Mouse (Mus musculus): ENCODE results near the gene Dync1h1. TPM values are rescaled to one million over a fixed set of nuclear protein-coding genes. Genes with fewer than 3 reads are reported as not detected.

Gene Dync1h1
- polyA plus RNA-seq, 1 experiment from 2014 or later = 41.9 TPM

- Histone ChIP-seq H3K9ac (ENCODE audit: low read length) (no peak overlapping the region), H3K27me3 (ENCODE audit: control insufficient read depth, insufficient read depth, low read depth, low read length) (no peaks in the 10 kb centered on the region), H3K9me3 (ENCODE audit: control insufficient read depth, low read length) (no peaks in the 10 kb centered on the region), H3K4me1 (replicated peaks; ENCODE audit: control insufficient read depth, insufficient read depth, low read length) (peaks cover 16% of the 10 kb centered on the region), H3K4me3 (ENCODE audit: low read length) (no peak overlapping the region), H3K4me2 (ENCODE audit: low read depth, low read length) (no peak overlapping the region), H3K27ac (ENCODE audit: low read length) (no peak overlapping the region), H3K36me3 (ENCODE audit: control insufficient read depth, insufficient read depth, low read length) (no peaks in the 10 kb centered on the region)
- ATAC-seq (ENCODE audit: low read depth) = no peak
- WGBS = 53% methylated on average over 4 of the region's 4 CpGs
Measured at GRCm38 (mm10) chr12:110599791-110600190, 1.5 kb upstream of the Dync1h1 start.

- H3K9ac ChIP-seq (ENCODE audit: low read length) = peak overlapping the region; percentile 95; the same call in 1 of the 2 replicates
- H3K36me3 ChIP-seq (ENCODE audit: control insufficient read depth, insufficient read depth, low read length) = no peaks in the 10 kb centered on the region
- no peaks in the 10 kb centered on the region for H3K27me3 ChIP-seq (ENCODE audit: control insufficient read depth, insufficient read depth, low read depth, low read length)
- H3K9me3 ChIP-seq (ENCODE audit: control insufficient read depth, low read length) = no peaks in the 10 kb centered on the region
- peak overlapping the region; percentile 98 for H3K4me3 ChIP-seq (ENCODE audit: low read length)
- whole genome bisulfite sequencing = 49% methylated on average over 13 of the region's 13 CpGs
- no peak overlapping the region for H3K27ac ChIP-seq (ENCODE audit: low read length)
- H3K4me1 ChIP-seq (replicated peaks; ENCODE audit: control insufficient read depth, insufficient read depth, low read length) = peaks cover 16% of the 10 kb centered on the region
- H3K4me2 ChIP-seq (ENCODE audit: low read depth, low read length) = peak overlapping the region; percentile 61
- ATAC-seq (ENCODE audit: low read depth) = no peak
Measured at GRCm38 (mm10) chr12:110600225-110600991, 844 bp upstream of the Dync1h1 start.

- H3K27ac ChIP-seq (ENCODE audit: low read length) = no peak overlapping the region
- H3K36me3 ChIP-seq (ENCODE audit: control insufficient read depth, insufficient read depth, low read length) = no peaks in the 10 kb centered on the region
- no peaks in the 10 kb centered on the region for H3K9me3 ChIP-seq (ENCODE audit: control insufficient read depth, low read length)
- no peak for ATAC-seq (ENCODE audit: low read depth)
- H3K4me3 ChIP-seq (ENCODE audit: low read length) = no peak overlapping the region
- no peaks in the 10 kb centered on the region for H3K27me3 ChIP-seq (ENCODE audit: control insufficient read depth, insufficient read depth, low read depth, low read length)
- no peak overlapping the region for H3K4me2 ChIP-seq (ENCODE audit: low read depth, low read length)
- H3K4me1 ChIP-seq (replicated peaks; ENCODE audit: control insufficient read depth, insufficient read depth, low read length) = peaks cover 14% of the 10 kb centered on the region
- no peak overlapping the region for H3K9ac ChIP-seq (ENCODE audit: low read length)
- 79% methylated on average over 3 of the region's 3 CpGs for WGBS
Measured at GRCm38 (mm10) chr12:110606161-110606560, 4.9 kb downstream of the Dync1h1 start.

GRCm38 (mm10) chr12:110606676-110607075 lies 5.4 kb downstream of the Dync1h1 start:
- no peak overlapping the region for H3K27ac ChIP-seq (ENCODE audit: low read length)
- H3K9ac ChIP-seq (ENCODE audit: low read length) = no peak overlapping the region
- 73% methylated on average over 2 of the region's 2 CpGs for WGBS
- ATAC-seq (ENCODE audit: low read depth) = no peak
- no peaks in the 10 kb centered on the region for H3K9me3 ChIP-seq (ENCODE audit: control insufficient read depth, low read length)
- no peak overlapping the region for H3K4me3 ChIP-seq (ENCODE audit: low read length)
- peaks cover 14% of the 10 kb centered on the region for H3K4me1 ChIP-seq (replicated peaks; ENCODE audit: control insufficient read depth, insufficient read depth, low read length)
- H3K27me3 ChIP-seq (ENCODE audit: control insufficient read depth, insufficient read depth, low read depth, low read length) = no peaks in the 10 kb centered on the region
- H3K4me2 ChIP-seq (ENCODE audit: low read depth, low read length) = no peak overlapping the region
- no peaks in the 10 kb centered on the region for H3K36me3 ChIP-seq (ENCODE audit: control insufficient read depth, insufficient read depth, low read length)

GRCm38 (mm10) chr12:110608460-110609152 lies 7.4 kb downstream of the Dync1h1 start:
- no peak overlapping the region for H3K4me2 ChIP-seq (ENCODE audit: low read depth, low read length)
- no peaks in the 10 kb centered on the region for H3K9me3 ChIP-seq (ENCODE audit: control insufficient read depth, low read length)
- peaks cover 2% of the 10 kb centered on the region for H3K36me3 ChIP-seq (ENCODE audit: control insufficient read depth, insufficient read depth, low read length)
- peak overlapping the region; percentile 3; the same call in 1 of the 2 replicates for H3K27ac ChIP-seq (ENCODE audit: low read length)
- WGBS = 53% methylated on average over 11 of the region's 11 CpGs
- peak; percentile 73 for ATAC-seq (ENCODE audit: low read depth)
- no peaks in the 10 kb centered on the region for H3K27me3 ChIP-seq (ENCODE audit: control insufficient read depth, insufficient read depth, low read depth, low read length)
- no peak overlapping the region for H3K9ac ChIP-seq (ENCODE audit: low read length)
- H3K4me1 ChIP-seq (replicated peaks; ENCODE audit: control insufficient read depth, insufficient read depth, low read length) = peaks cover 3% of the 10 kb centered on the region
- no peak overlapping the region for H3K4me3 ChIP-seq (ENCODE audit: low read length)

GRCm38 (mm10) chr12:110609153-110609497 lies 7.9 kb downstream of the Dync1h1 start:
- Histone ChIP-seq H3K9me3 (ENCODE audit: control insufficient read depth, low read length) (no peaks in the 10 kb centered on the region), H3K4me1 (replicated peaks; ENCODE audit: control insufficient read depth, insufficient read depth, low read length) (peaks cover 3% of the 10 kb centered on the region), H3K27ac (ENCODE audit: low read length) (0 out of 2 replicates have a peak overlapping the region, but pooled peaks have one; percentile 3), H3K4me2 (ENCODE audit: low read depth, low read length) (no peak overlapping the region), H3K9ac (ENCODE audit: low read length) (no peak overlapping the region), H3K36me3 (ENCODE audit: control insufficient read depth, insufficient read depth, low read length) (peaks cover 6% of the 10 kb centered on the region), H3K4me3 (ENCODE audit: low read length) (no peak overlapping the region), H3K27me3 (ENCODE audit: control insufficient read depth, insufficient read depth, low read depth, low read length) (no peaks in the 10 kb centered on the region)
- WGBS = 81% methylated on average over 9 of the region's 9 CpGs
- no peak for ATAC-seq (ENCODE audit: low read depth)

GRCm38 (mm10) chr12:110610713-110611112 lies 9.5 kb downstream of the Dync1h1 start:
- WGBS = 89% methylated on average over 2 of the region's 2 CpGs
- no peak for ATAC-seq (ENCODE audit: low read depth)
- no peaks in the 10 kb centered on the region for H3K27me3 ChIP-seq (ENCODE audit: control insufficient read depth, insufficient read depth, low read depth, low read length)

GRCm38 (mm10) chr12:110630056-110630455 lies 28.8 kb downstream of the Dync1h1 start:
- Histone ChIP-seq H3K9me3 (ENCODE audit: control insufficient read depth, low read length) (no peaks in the 10 kb centered on the region), H3K4me3 (ENCODE audit: low read length) (no peak overlapping the region), H3K4me2 (ENCODE audit: low read depth, low read length) (no peak overlapping the region), H3K4me1 (replicated peaks; ENCODE audit: control insufficient read depth, insufficient read depth, low read length) (no peaks in the 10 kb centered on the region), H3K36me3 (ENCODE audit: control insufficient read depth, insufficient read depth, low read length) (peaks cover 83% of the 10 kb centered on the region), H3K27me3 (ENCODE audit: control insufficient read depth, insufficient read depth, low read depth, low read length) (no peaks in the 10 kb centered on the region), H3K9ac (ENCODE audit: low read length) (no peak overlapping the region), H3K27ac (ENCODE audit: low read length) (no peak overlapping the region)
- no peak for ATAC-seq (ENCODE audit: low read depth)
- WGBS = 90% methylated on average over 11 of the region's 11 CpGs

More at GRCm38 (mm10) chr12:110610713-110611112, 9.5 kb downstream of the Dync1h1 start:
- H3K27ac ChIP-seq (ENCODE audit: low read length) = no peak overlapping the region
- peaks cover 17% of the 10 kb centered on the region for H3K36me3 ChIP-seq (ENCODE audit: control insufficient read depth, insufficient read depth, low read length)
- H3K9me3 ChIP-seq (ENCODE audit: control insufficient read depth, low read length) = no peaks in the 10 kb centered on the region
- no peak overlapping the region for H3K4me2 ChIP-seq (ENCODE audit: low read depth, low read length)
- H3K4me1 ChIP-seq (replicated peaks; ENCODE audit: control insufficient read depth, insufficient read depth, low read length) = peaks cover 3% of the 10 kb centered on the region
- H3K9ac ChIP-seq (ENCODE audit: low read length) = no peak overlapping the region
- no peak overlapping the region for H3K4me3 ChIP-seq (ENCODE audit: low read length)

GRCm38 (mm10) chr12:110636293-110636692 lies 35.0 kb downstream of the Dync1h1 start:
- no peak for ATAC-seq (ENCODE audit: low read depth)
- Histone ChIP-seq H3K4me3 (ENCODE audit: low read length) (no peak overlapping the region), H3K9me3 (ENCODE audit: control insufficient read depth, low read length) (no peaks in the 10 kb centered on the region), H3K9ac (ENCODE audit: low read length) (no peak overlapping the region), H3K27me3 (ENCODE audit: control insufficient read depth, insufficient read depth, low read depth, low read length) (no peaks in the 10 kb centered on the region), H3K27ac (ENCODE audit: low read length) (no peak overlapping the region), H3K4me2 (ENCODE audit: low read depth, low read length) (no peak overlapping the region), H3K36me3 (ENCODE audit: control insufficient read depth, insufficient read depth, low read length) (peaks cover 85% of the 10 kb centered on the region), H3K4me1 (replicated peaks; ENCODE audit: control insufficient read depth, insufficient read depth, low read length) (no peaks in the 10 kb centered on the region)
- WGBS = 85% methylated on average over 12 of the region's 12 CpGs

All from lung, embryonic 16.5 days (tissue).